Comparison of ENCODE assay signal across 10 mouse cellular contexts in the genomic region with DNA sequence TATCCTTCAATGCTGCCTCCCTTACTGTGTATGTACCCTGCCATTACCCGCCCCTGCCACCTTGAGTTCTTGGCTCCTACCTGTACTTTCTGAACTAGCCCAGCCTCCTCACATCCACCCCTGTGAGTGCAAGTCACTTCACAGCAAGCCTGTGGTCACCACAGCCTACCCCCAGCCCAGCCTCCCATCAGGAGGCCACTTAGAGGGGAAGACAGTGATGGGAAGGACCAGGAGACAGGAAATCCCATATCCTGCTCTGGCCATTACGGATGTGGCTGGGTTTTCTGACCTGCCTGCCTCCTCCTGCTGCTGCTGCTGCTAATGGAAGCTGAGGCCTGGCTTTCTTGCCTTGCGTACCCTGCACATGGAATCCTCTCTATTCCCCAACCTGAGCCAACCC. TPM values are rescaled to one million over a fixed set of nuclear protein-coding genes. Genes with fewer than 3 reads are reported as not detected.
DNase-seq lines count a peak whose midpoint lies in the region; ATAC-seq and TF ChIP-seq lines count a peak whose summit lies in the region.
"Had no signal": no experiment of that assay in that cellular context is flagged by ENCODE, and none has a peak within 500 bp of the region (broad histone marks: within the 10 kb centered on the region; RNA-seq: fewer than 3 reads in every experiment).

No protein-coding gene starts in this region.

- 40% methylated on average over 3 of the region's 3 CpGs for WGBS in heart, adult 2 months
- 78% methylated on average over 3 of the region's 3 CpGs for WGBS in midbrain, embryonic 16.5 days
- 79% methylated on average over 3 of the region's 3 CpGs for WGBS in midbrain, postnatal 0 days

- no peak overlapping the region for H3K4me2 ChIP-seq in midbrain, embryonic 16.5 days (ENCODE audit: low read length)
- no peak overlapping the region for H3K4me2 ChIP-seq in midbrain, postnatal 0 days (ENCODE audit: low read depth, low read length, poor library complexity, severe bottlenecking)

- peaks cover 42% of the 10 kb centered on the region for H3K4me1 ChIP-seq in heart, adult 2 months (ENCODE audit: control insufficient read depth, insufficient read depth, low read length)
- H3K4me1 ChIP-seq in midbrain, embryonic 16.5 days (ENCODE audit: control insufficient read depth, insufficient read depth, low read length), result no peaks in the 10 kb centered on the region
- H3K4me1 ChIP-seq in midbrain, postnatal 0 days (ENCODE audit: insufficient read depth, low read length), result no peaks in the 10 kb centered on the region

- no peaks in the 10 kb centered on the region for H3K9me3 ChIP-seq in midbrain, embryonic 16.5 days (replicated peaks; ENCODE audit: control insufficient read depth, low read length, poor library complexity, severe bottlenecking)
- no peaks in the 10 kb centered on the region for H3K9me3 ChIP-seq in midbrain, postnatal 0 days (ENCODE audit: low read length)

- peak overlapping the region; percentile 92 for H3K27ac ChIP-seq in heart, adult 2 months
- peak overlapping the region; percentile 29; the same call in 1 of the 2 replicates for H3K27ac ChIP-seq in midbrain, embryonic 16.5 days (ENCODE audit: low read length)
- H3K27ac ChIP-seq in midbrain, postnatal 0 days (ENCODE audit: low read depth, low read length), result no peak overlapping the region

- no peaks in the 10 kb centered on the region for H3K27me3 ChIP-seq in heart, adult 2 months (ENCODE audit: control insufficient read depth, insufficient read depth, low read length)
- no peaks in the 10 kb centered on the region for H3K27me3 ChIP-seq in midbrain, embryonic 16.5 days (ENCODE audit: control insufficient read depth, insufficient read depth, low read depth, low read length)
- no peaks in the 10 kb centered on the region for H3K27me3 ChIP-seq in midbrain, postnatal 0 days (ENCODE audit: insufficient read depth, low read length)

- H3K4me3 ChIP-seq in heart, adult 2 months, result no peak overlapping the region
- no peak overlapping the region for H3K4me3 ChIP-seq in midbrain, embryonic 16.5 days (ENCODE audit: low read depth, low read length)
- H3K4me3 ChIP-seq in midbrain, postnatal 0 days (ENCODE audit: low read depth, low read length), result no peak overlapping the region

- intact Hi-C loops in heart, adult 2 months (cut with DNase I), result loop anchor here (5.0 kb wide), 1 partner anchor 261 kb away; no protein-coding TSS in a partner anchor
- intact Hi-C loops in heart, postnatal 25 days (cut with DNase I), result no loop called here

- H3K9ac ChIP-seq in heart, adult 2 months (ENCODE audit: low read depth, low read length), result 0 out of 2 replicates have a peak overlapping the region, but pooled peaks have one; percentile 1
- H3K9ac ChIP-seq in midbrain, embryonic 16.5 days (ENCODE audit: low read depth, low read length), result no peak overlapping the region
- no peak overlapping the region for H3K9ac ChIP-seq in midbrain, postnatal 0 days (replicated peaks; ENCODE audit: low read length, poor library complexity, severe bottlenecking)

- H3K36me3 ChIP-seq in heart, adult 2 months (ENCODE audit: control insufficient read depth, insufficient read depth, low read length), result peaks cover 15% of the 10 kb centered on the region
- no peaks in the 10 kb centered on the region for H3K36me3 ChIP-seq in midbrain, embryonic 16.5 days (ENCODE audit: control insufficient read depth, insufficient read depth, low read length)
- no peaks in the 10 kb centered on the region for H3K36me3 ChIP-seq in midbrain, postnatal 0 days (ENCODE audit: insufficient read depth, low read length)

- DNase-seq in heart, adult 2 months, result peak in 1 of 2 experiments; percentile 51
- DNase-seq in heart, postnatal 25 days (ENCODE audit: low spot score), result no peak
- no peak for DNase-seq in midbrain, postnatal 0 days (ENCODE audit: low spot score)
- DNase-seq in kidney, postnatal 25 days, result peak; percentile 36 to 72
- DNase-seq in spleen, postnatal 10 days (ENCODE audit: low spot score in 2 of 2), result no peak
- DNase-seq in right cerebral cortex, adult 18-20 months, result no peak
- DNase-seq: gastrocnemius, postnatal 14 days had no signal

- no peak for ATAC-seq in midbrain, embryonic 16.5 days
- no peak for ATAC-seq in midbrain, postnatal 0 days (ENCODE audit: low FRiP score)
- no peak for ATAC-seq in CD4-positive, CD25-positive, alpha-beta regulatory T cell, adult 4 months

- no peak for TF ChIP-seq POLR2A in heart, adult 2 months (IDR thresholded peaks at IDR 0.05; ENCODE audit: insufficient read depth, low read depth, low read length)

- TF ChIP-seq CTCF in heart, adult 2 months (IDR thresholded peaks at IDR 0.05), result no peak
- no peak for TF ChIP-seq CTCF in midbrain, postnatal 0 days (IDR thresholded peaks at IDR 0.05)

- 0 out of 2 replicates have a peak, but pooled peaks have one; percentile 66 for TF ChIP-seq EP300 in heart, adult 2 months (IDR thresholded peaks at IDR 0.05; ENCODE audit: insufficient read depth, low read depth, low read length)

- H3K79me2 ChIP-seq in heart, adult 2 months (replicated peaks; ENCODE audit: control insufficient read depth, insufficient read depth, low read length), result no peaks in the 10 kb centered on the region

RNA-seq across cellular contexts. Expression of a gene that starts 14.8 kb away (rescaled TPM):
- total RNA-seq in heart, adult 2 months (2021), result 10 to 100 TPM; 11.1 to 11.6 TPM
- polyA plus RNA-seq in heart, adult 2 months (2012; rRNA removed), result 15.0 and 19.1 TPM in 2 replicates
- 10 to 100 TPM; 11.6 to 13.2 TPM for total RNA-seq in heart, postnatal 25 days (2021)
- polyA plus RNA-seq in midbrain, embryonic 16.5 days (2015; fragmentation: Nextera tagmentation; extraction: Ambion mirVana), result 13.5 and 19.7 TPM in 2 replicates
- 4.6 and 6.9 TPM in 2 replicates for total RNA-seq in midbrain, postnatal 0 days (2014; rRNA removed)
- polyA plus RNA-seq in midbrain, postnatal 0 days (2015; fragmentation: Nextera tagmentation; extraction: Ambion mirVana), result 7.6 and 8.1 TPM in 2 replicates
- 100 to 1,000 TPM in 1 of 2 experiments, 10 to 100 TPM in 1; 61.3 to 136 TPM for polyA plus RNA-seq in CD4-positive, CD25-positive, alpha-beta regulatory T cell, adult 4 months (2017; shearing (Covaris generic))

RNA-seq across cellular contexts. Expression of a gene that starts 14.8 kb away (rescaled TPM):
- total RNA-seq in heart, adult 2 months (2021), result 10 to 100 TPM; 15.0 to 17.0 TPM
- 22.3 and 28.5 TPM in 2 replicates for polyA plus RNA-seq in heart, adult 2 months (2012; rRNA removed)
- 10 to 100 TPM; 14.8 to 18.3 TPM for total RNA-seq in heart, postnatal 25 days (2021)
- 1.8 and 2.2 TPM in 2 replicates for polyA plus RNA-seq in midbrain, embryonic 16.5 days (2015; fragmentation: Nextera tagmentation; extraction: Ambion mirVana)
- total RNA-seq in midbrain, postnatal 0 days (2014; rRNA removed), result 0.71 and 1.6 TPM in 2 replicates
- 2.2 and 2.5 TPM in 2 replicates for polyA plus RNA-seq in midbrain, postnatal 0 days (2015; fragmentation: Nextera tagmentation; extraction: Ambion mirVana)
- polyA plus RNA-seq in CD4-positive, CD25-positive, alpha-beta regulatory T cell, adult 4 months (2017; shearing (Covaris generic)), result not detected

RNA-seq across cellular contexts. Expression of a gene that starts 54.4 kb away (rescaled TPM):
- 10 to 100 TPM; 30.8 to 37.1 TPM for total RNA-seq in heart, adult 2 months (2021)
- polyA plus RNA-seq in heart, adult 2 months (2012; rRNA removed), result 62.3 and 71.8 TPM in 2 replicates
- 10 to 100 TPM; 34.1 to 41.0 TPM for total RNA-seq in heart, postnatal 25 days (2021)
- 11.4 and 13.6 TPM in 2 replicates for polyA plus RNA-seq in midbrain, embryonic 16.5 days (2015; fragmentation: Nextera tagmentation; extraction: Ambion mirVana)
- 14.1 and 14.9 TPM in 2 replicates for total RNA-seq in midbrain, postnatal 0 days (2014; rRNA removed)
- polyA plus RNA-seq in midbrain, postnatal 0 days (2015; fragmentation: Nextera tagmentation; extraction: Ambion mirVana), result 14.8 and 14.9 TPM in 2 replicates
- polyA plus RNA-seq in CD4-positive, CD25-positive, alpha-beta regulatory T cell, adult 4 months (2017; shearing (Covaris generic)), result not detected
- total RNA-seq: neutrophil, adult 5-6 weeks had no signal

Comparison
In these comparisons a context has a peak if more than half of its experiments do, and no peak if none do; other contexts are left out.
1. DNase-seq: peak in kidney, postnatal 25 days (2 of 2); none in heart, postnatal 25 days (single experiment), midbrain, postnatal 0 days (single experiment), spleen, postnatal 10 days (0 of 2) and right cerebral cortex, adult 18-20 months (single experiment).
2. RNA of a gene that starts 54.4 kb away (polyA plus RNA-seq): 62.3 to 71.8 TPM in heart, adult 2 months, 14.8 to 14.9 TPM in midbrain, postnatal 0 days and 11.4 to 13.6 TPM in midbrain, embryonic 16.5 days; not detected in CD4-positive, CD25-positive, alpha-beta regulatory T cell, adult 4 months; every median in the first group is over 10 times any median in the second.